Mouse (Mus musculus) MEL (cell line): ENCODE results near the gene Ppig. TPM values are rescaled to one million over a fixed set of nuclear protein-coding genes. Genes with fewer than 3 reads are reported as not detected.
A peak's percentile ranks its signal among the peaks of the same experiment; 100 is the strongest.

ENCODE experiments used
- DNase-seq: peaks from one replicate; pipeline ENCODE4 v3.0.0; 2011; ENCODE audit warnings: low read depth, low spot score
- H3K27ac ChIP-seq: 2 replicates; pipeline ENCODE4 v1.5.1; 2012; ENCODE audit warnings: low read depth, mild to moderate bottlenecking, control low read depth, low read length, moderate library complexity; ENCODE audit not compliant: control insufficient read depth
- H3K27me3 ChIP-seq, 2 experiments: fragments of 150-350 bp in 1 of 2; sonication (generic) in 1 of 2; 2 replicates each; pipeline ENCODE4 v1.6.1; 2012; ENCODE audit warnings: low read length in 2 of 2, mild to moderate bottlenecking in 2 of 2, improper control_type of control experiment in 1 of 2, moderate library complexity in 1 of 2; ENCODE audit not compliant: insufficient read depth in 2 of 2, control insufficient read depth in 1 of 2
- H3K36me3 ChIP-seq, 2 experiments: 2 replicates each; pipeline ENCODE4 v1.6.1; 2012 to 2014; ENCODE audit warnings: low read length in 2 of 2, improper control_type of control experiment in 1 of 2, inconsistent platforms in 1 of 2, mild to moderate bottlenecking in 1 of 2; ENCODE audit not compliant: insufficient read depth in 2 of 2, control insufficient read depth in 1 of 2
- H3K4me1 ChIP-seq, 2 experiments: fragments of 150-350 bp in 1 of 2; sonication (generic) in 1 of 2; 2 replicates each; pipeline ENCODE4 v1.6.1; 2012; ENCODE audit warnings: low read length in 2 of 2, improper control_type of control experiment in 1 of 2, mild to moderate bottlenecking in 1 of 2; ENCODE audit not compliant: insufficient read depth in 2 of 2, control insufficient read depth in 1 of 2
- H3K4me3 ChIP-seq, 2 experiments: fragments of 150-350 bp in 1 of 2; sonication (generic) in 1 of 2; 2 replicates each; pipeline ENCODE4 v1.5.1; 2012; ENCODE audit warnings: low read depth in 2 of 2, low read length in 2 of 2, mild to moderate bottlenecking in 2 of 2, moderate library complexity in 2 of 2, control low read depth in 1 of 2, improper control_type of control experiment in 1 of 2; ENCODE audit not compliant: control insufficient read depth in 1 of 2, insufficient read depth in 1 of 2
- H3K79me2 ChIP-seq: 2 replicates; pipeline ENCODE4 v1.6.1; 2012; ENCODE audit warnings: mild to moderate bottlenecking, low read length, moderate library complexity; ENCODE audit not compliant: control insufficient read depth, poor library complexity, insufficient read depth
- H3K9ac ChIP-seq: 2 replicates; pipeline ENCODE4 v1.6.1; 2012; ENCODE audit warnings: low read depth, mild to moderate bottlenecking, control low read depth, low read length, moderate library complexity; ENCODE audit not compliant: control insufficient read depth, poor library complexity, severe bottlenecking
- H3K9me3 ChIP-seq: fragments of 150-350 bp; sonication (generic); replicated peaks from 2 replicates; pipeline ENCODE4 v1.6.1; 2012; ENCODE audit warnings: mild to moderate bottlenecking, low read length, improper control_type of control experiment, moderate library complexity; ENCODE audit not compliant: insufficient read depth
- BHLHE40 ChIP-seq: IDR thresholded peaks from 2 replicates; pipeline ENCODE4 v1.6.1; 2012; ENCODE audit warnings: low read depth, mild to moderate bottlenecking, inconsistent platforms, low read length, improper control_type of control experiment, borderline replicate concordance
- CHD1 ChIP-seq: IDR thresholded peaks from 2 replicates; pipeline ENCODE4 v1.6.1; 2012; ENCODE audit warnings: low read depth, mild to moderate bottlenecking, inconsistent platforms, low read length, improper control_type of control experiment
- CHD2 ChIP-seq: IDR thresholded peaks from 2 replicates; pipeline ENCODE4 v1.6.1; 2011; ENCODE audit warnings: low read length, improper control_type of control experiment
- CTCF ChIP-seq, 3 experiments: IDR thresholded peaks in 2 of 3; conservative IDR thresholded peaks in 1 of 3; 2 replicates each; pipeline ENCODE4 v1.5.1; 2011 to 2012; ENCODE audit warnings: low read length in 3 of 3, low read depth in 2 of 3, mild to moderate bottlenecking in 2 of 3, improper control_type of control experiment in 1 of 3, inconsistent platforms in 1 of 3, mixed read lengths in 1 of 3, moderate library complexity in 1 of 3; ENCODE audit not compliant: control insufficient read depth in 1 of 3, insufficient read depth in 1 of 3, poor library complexity in 1 of 3, severe bottlenecking in 1 of 3
- E2F4 ChIP-seq: IDR thresholded peaks from 2 replicates; pipeline ENCODE4 v1.6.1; 2011; ENCODE audit warnings: low read depth, low read length, improper control_type of control experiment, borderline replicate concordance
- ELF1 ChIP-seq: IDR thresholded peaks from 2 replicates; pipeline ENCODE4 v1.6.1; 2014; ENCODE audit warnings: low read depth, mild to moderate bottlenecking, inconsistent platforms, low read length, improper control_type of control experiment, moderate library complexity
- EP300 ChIP-seq, 2 experiments: IDR thresholded peaks; 2 replicates each; pipeline ENCODE4 v1.6.1; 2011; ENCODE audit warnings: improper control_type of control experiment in 2 of 2, low read length in 2 of 2, low read depth in 1 of 2, mild to moderate bottlenecking in 1 of 2
- ETS1 ChIP-seq: IDR thresholded peaks from 2 replicates; pipeline ENCODE4 v1.6.1; 2012; ENCODE audit warnings: low read depth, mild to moderate bottlenecking, inconsistent platforms, low read length, improper control_type of control experiment, moderate library complexity
- GABPA ChIP-seq: IDR thresholded peaks from 2 replicates; pipeline ENCODE4 v1.6.1; 2012; ENCODE audit warnings: low read depth, mild to moderate bottlenecking, inconsistent platforms, low read length, improper control_type of control experiment, moderate library complexity
- GATA1 ChIP-seq: IDR thresholded peaks from 2 replicates; pipeline ENCODE4 v1.6.1; 2011; ENCODE audit warnings: low read depth, low read length, improper control_type of control experiment
- HCFC1 ChIP-seq: IDR thresholded peaks from 2 replicates; pipeline ENCODE4 v1.6.1; 2012; ENCODE audit warnings: low read depth, mild to moderate bottlenecking, inconsistent platforms, low read length, improper control_type of control experiment, moderate library complexity
- JUND ChIP-seq: IDR thresholded peaks from 2 replicates; pipeline ENCODE4 v1.6.1; 2011; ENCODE audit warnings: low read depth, mild to moderate bottlenecking, improper control_type of control experiment, low read length
- KAT2A ChIP-seq: conservative IDR thresholded peaks from 2 replicates; pipeline ENCODE4 v1.6.1; 2012; ENCODE audit warnings: low read depth, low read length, improper control_type of control experiment, inconsistent platforms
- MAFK ChIP-seq: IDR thresholded peaks from 2 replicates; pipeline ENCODE4 v1.6.1; 2011; ENCODE audit warnings: low read depth, mild to moderate bottlenecking, low read length, improper control_type of control experiment, borderline replicate concordance
- MAX ChIP-seq: IDR thresholded peaks from 2 replicates; pipeline ENCODE4 v1.6.1; 2011; ENCODE audit warnings: low read length, improper control_type of control experiment
- MAZ ChIP-seq: IDR thresholded peaks from 2 replicates; pipeline ENCODE4 v1.6.1; 2012; ENCODE audit warnings: low read depth, mild to moderate bottlenecking, inconsistent platforms, low read length, improper control_type of control experiment
- MEF2A ChIP-seq: IDR thresholded peaks from 2 replicates; pipeline ENCODE4 v1.6.1; 2014; ENCODE audit warnings: low read depth, mild to moderate bottlenecking, inconsistent platforms, low read length, improper control_type of control experiment; ENCODE audit not compliant: poor library complexity, insufficient replicate concordance, severe bottlenecking; ENCODE audit errors: extremely low read depth
- MXI1 ChIP-seq: IDR thresholded peaks from 2 replicates; pipeline ENCODE4 v1.6.1; 2011; ENCODE audit warnings: mild to moderate bottlenecking, low read depth, low read length, improper control_type of control experiment
- MYB ChIP-seq: IDR thresholded peaks from 2 replicates; pipeline ENCODE4 v1.6.1; 2011; ENCODE audit warnings: mild to moderate bottlenecking, low read depth, low read length, improper control_type of control experiment
- MYC ChIP-seq: IDR thresholded peaks from 2 replicates; pipeline ENCODE4 v1.6.1; 2011; ENCODE audit warnings: low read depth, mild to moderate bottlenecking, low read length, improper control_type of control experiment, moderate library complexity
- NELFE ChIP-seq: IDR thresholded peaks from 2 replicates; pipeline ENCODE4 v1.6.1; 2011; ENCODE audit warnings: low read depth, low read length, improper control_type of control experiment
- NRF1 ChIP-seq: IDR thresholded peaks from 2 replicates; pipeline ENCODE4 v1.6.1; 2014; ENCODE audit warnings: low read depth, mild to moderate bottlenecking, inconsistent platforms, low read length, improper control_type of control experiment, moderate library complexity; ENCODE audit not compliant: poor library complexity, insufficient read depth, severe bottlenecking
- POLR2A ChIP-seq, 2 experiments: IDR thresholded peaks; 2 replicates each; pipeline ENCODE4 v1.6.1; 2011 to 2012; ENCODE audit warnings: low read length in 2 of 2, mild to moderate bottlenecking in 2 of 2, control low read depth in 1 of 2, improper control_type of control experiment in 1 of 2, low read depth in 1 of 2, moderate library complexity in 1 of 2; ENCODE audit not compliant: control insufficient read depth in 1 of 2, insufficient read depth in 1 of 2, poor library complexity in 1 of 2
- POLR2AphosphoS5 ChIP-seq: IDR thresholded peaks from 2 replicates; pipeline ENCODE4 v1.6.1; 2012; ENCODE audit warnings: low read depth, borderline replicate concordance, mild to moderate bottlenecking, inconsistent platforms, low read length, moderate library complexity, mixed read lengths
- RAD21 ChIP-seq: IDR thresholded peaks from 2 replicates; pipeline ENCODE4 v1.6.1; 2011; ENCODE audit warnings: mild to moderate bottlenecking, low read depth, low read length, improper control_type of control experiment
- SIN3A ChIP-seq: IDR thresholded peaks from 2 replicates; pipeline ENCODE4 v1.6.1; 2012; ENCODE audit warnings: low read length, improper control_type of control experiment, inconsistent platforms
- SMC3 ChIP-seq: IDR thresholded peaks from 2 replicates; pipeline ENCODE4 v1.6.1; 2011; ENCODE audit warnings: low read depth, low read length, improper control_type of control experiment
- TAL1 ChIP-seq: IDR thresholded peaks from 2 replicates; pipeline ENCODE4 v1.6.1; 2012; ENCODE audit warnings: mild to moderate bottlenecking, inconsistent platforms, low read length, moderate library complexity, mixed read lengths
- TBP ChIP-seq: IDR thresholded peaks from 2 replicates; pipeline ENCODE4 v1.8.0; 2011; ENCODE audit warnings: low read depth, low read length, improper control_type of control experiment
- TCF12 ChIP-seq: IDR thresholded peaks from 2 replicates; pipeline ENCODE4 v1.6.1; 2014; ENCODE audit warnings: low read depth, mild to moderate bottlenecking, inconsistent platforms, low read length, improper control_type of control experiment, moderate library complexity
- UBTF ChIP-seq: IDR thresholded peaks from 2 replicates; pipeline ENCODE4 v1.6.1; 2012; ENCODE audit warnings: low read depth, mild to moderate bottlenecking, inconsistent platforms, low read length, improper control_type of control experiment, moderate library complexity, borderline replicate concordance; ENCODE audit not compliant: insufficient read depth
- USF1 ChIP-seq: IDR thresholded peaks from 2 replicates; pipeline ENCODE4 v1.6.1; 2014; ENCODE audit warnings: low read depth, mild to moderate bottlenecking, inconsistent platforms, low read length, improper control_type of control experiment, moderate library complexity
- USF2 ChIP-seq, 2 experiments: IDR thresholded peaks; 2 replicates each; pipeline ENCODE4 v1.6.1; 2011 to 2012; ENCODE audit warnings: improper control_type of control experiment in 2 of 2, low read length in 2 of 2, borderline replicate concordance in 1 of 2, inconsistent platforms in 1 of 2, low read depth in 1 of 2, mild to moderate bottlenecking in 1 of 2; ENCODE audit not compliant: insufficient read depth in 1 of 2
- ZC3H11A ChIP-seq: IDR thresholded peaks from 2 replicates; pipeline ENCODE4 v1.6.1; 2012; ENCODE audit warnings: low read depth, mild to moderate bottlenecking, inconsistent platforms, low read length, improper control_type of control experiment
- ZKSCAN1 ChIP-seq: IDR thresholded peaks from 2 replicates; pipeline ENCODE4 v1.6.1; 2012; ENCODE audit warnings: low read depth, mild to moderate bottlenecking, inconsistent platforms, low read length, improper control_type of control experiment, moderate library complexity
- ZMIZ1 ChIP-seq: IDR thresholded peaks from 2 replicates; pipeline ENCODE4 v1.6.1; 2012; ENCODE audit warnings: low read depth, mild to moderate bottlenecking, inconsistent platforms, low read length, improper control_type of control experiment, moderate library complexity
- ZNF384 ChIP-seq: IDR thresholded peaks from 2 replicates; pipeline ENCODE4 v1.6.1; 2012; ENCODE audit warnings: low read depth, mild to moderate bottlenecking, inconsistent platforms, low read length, improper control_type of control experiment
- polyA plus RNA-seq, 2 experiments: library from polyadenylated mRNA; stranded (reverse) in 1 of 2; unstranded in 1 of 2; fragments of >175 nt in 1 of 2; fragments of >200 nt in 1 of 2; gene quantifications; 2 replicates each; pipeline versions ENCODE4 v1.2.1 to v1.2.4; 2012; ENCODE audit warnings: low replicate concordance in 2 of 2, low read depth in 1 of 2; ENCODE audit not compliant: insufficient read length in 2 of 2, insufficient read depth in 1 of 2, missing spikeins in 1 of 2
- total RNA-seq: library from RNA; depleted of rRNA; stranded (reverse); fragments of 300-350 nt; gene quantifications from 2 replicates; pipeline ENCODE4 v1.2.3, GENCODE M21; 2012

Ppig gene
- total and polyA plus RNA-seq, 3 experiments, result 12.5 to 132 (median 115) TPM

- peak overlapping the region; percentile 76 to 83 for H3K4me3 ChIP-seq
- no peaks in the 10 kb centered on the region for H3K27me3 ChIP-seq
- peaks cover 7% of the 10 kb centered on the region in 2 experiments; a peak in 3 of 4 replicates for H3K36me3 ChIP-seq
- H3K4me1 ChIP-seq, result peaks cover 3 to 6% of the 10 kb centered on the region in 2 experiments; a peak in 3 of 4 replicates
- 0 out of 2 replicates have a peak, but pooled peaks cover 3% of the 10 kb centered on the region for H3K79me2 ChIP-seq
- peak overlapping the region; percentile 78 for H3K9ac ChIP-seq
- peak; percentile 97 for DNase-seq
- no peaks in the 10 kb centered on the region for H3K9me3 ChIP-seq
- H3K27ac ChIP-seq, result peak overlapping the region; percentile 54
- TF ChIP-seq CHD2 (no peak), NELFE (0 out of 2 replicates have a peak, but pooled peaks have one; percentile 33), USF1 (no peak), TAL1 (no peak), GABPA (no peak), SMC3 (peak; percentile 57), MYC (no peak), MAFK (no peak), JUND (no peak), ETS1 (0 out of 2 replicates have a peak, but pooled peaks have one; percentile 1), POLR2AphosphoS5 (no peak), MEF2A (no peak), RAD21 (peak; percentile 48), ZNF384 (no peak), MYB (no peak), KAT2A (no peak), NRF1 (no peak), ELF1 (0 out of 2 replicates have a peak, but pooled peaks have one; percentile 22), CHD1 (no peak), HCFC1 (peak; percentile 47; the same call in 1 of the 2 replicates), ZC3H11A (no peak), MAZ (no peak), ZKSCAN1 (no peak), UBTF (no peak), MAX (no peak), TCF12 (no peak), BHLHE40 (no peak), TBP (peak; percentile 73), GATA1 (peak; percentile 57), SIN3A (peak; percentile 77), ZMIZ1 (no peak), USF2 (IDR thresholded peaks at IDR 0.05; ENCODE audit: borderline replicate concordance in 1 of 2, insufficient read depth in 1 of 2, low read depth in 1 of 2, low read length in 2 of 2) (no peak), MXI1 (no peak), POLR2A (IDR thresholded peaks at IDR 0.05; ENCODE audit: control insufficient read depth in 1 of 2, insufficient read depth in 1 of 2, low read depth in 1 of 2, low read length in 2 of 2, poor library complexity in 1 of 2) (no peak; a peak in 1 of 4 replicates), EP300 (IDR thresholded peaks at IDR 0.05; ENCODE audit: low read depth in 1 of 2, low read length in 2 of 2) (no peak), CTCF (IDR thresholded peaks at IDR 0.05 in 2 of 3, conservative IDR thresholded peaks at IDR 0.05 in 1 of 3; ENCODE audit: control insufficient read depth in 1 of 3, insufficient read depth in 1 of 3, low read depth in 2 of 3, low read length in 3 of 3, poor library complexity in 1 of 3, severe bottlenecking in 1 of 3) (peak; percentile 74 to 97 (median 77)), E2F4 (no peak)
Measured at GRCm38 (mm10) chr2:69790285-69790684, 67.9 kb downstream of the Ppig start.
